In the genomic region with DNA sequence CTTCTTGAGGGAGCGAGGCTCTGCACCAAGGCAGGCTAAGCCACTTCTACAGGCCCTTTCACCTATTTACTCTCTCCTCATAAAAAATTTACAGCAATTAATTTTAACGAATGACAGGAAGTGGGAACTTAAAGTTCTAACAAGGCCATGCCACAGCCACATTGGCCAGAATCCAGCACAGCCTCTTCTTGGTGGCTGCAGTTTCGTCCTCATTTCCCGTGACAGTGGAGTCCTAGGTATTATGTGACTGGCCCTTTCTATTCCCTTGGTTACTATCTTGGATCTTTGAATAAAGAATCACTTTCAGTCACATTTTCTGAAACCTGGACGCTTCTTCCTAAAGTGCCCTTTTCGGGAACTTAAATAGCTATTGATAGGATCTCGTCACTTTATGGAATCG, we compare ENCODE assay signal across 32 mouse cellular contexts.
DNase-seq lines count a peak whose midpoint lies in the region; ATAC-seq lines count a peak whose summit lies in the region.
"Had no signal": no experiment of that assay in that cellular context is flagged by ENCODE, and none has a peak within 500 bp of the region (broad histone marks: within the 10 kb centered on the region; RNA-seq: fewer than 3 reads in every experiment).

No protein-coding gene starts in this region.

- DNase-seq in adrenal gland, adult 2 months = peak; percentile 13
- no peak for DNase-seq in adrenal gland, adult 8-10 months
- peak; percentile 66 for DNase-seq in midbrain, embryonic 11.5 days (ENCODE audit: low spot score, missing footprints)
- DNase-seq in midbrain, embryonic 10.5 days (ENCODE audit: low spot score) = no peak
- DNase-seq in Muller cell, postnatal 12 days (ENCODE audit: inconsistent ontology term) = peak; percentile 11
- peak; percentile 21 to 75 for DNase-seq in adrenal gland, postnatal 36 days
- DNase-seq in kidney, postnatal 25 days = no peak
- DNase-seq: B cell, adult 2 months; cerebellum, adult 11-12 months; cerebellum, adult 8-10 months; cerebellum, postnatal 10 days; cerebellum, postnatal 36 days; embryo, embryonic 11 days; gastrocnemius, postnatal 10 days; gastrocnemius, postnatal 36 days; heart, postnatal 10 days; heart, postnatal 36 days; kidney, adult 11 months had no signal

- ATAC-seq in midbrain, embryonic 11.5 days (ENCODE audit: low FRiP score) = no peak
- ATAC-seq: activated CD4-positive, CD25-positive, alpha-beta regulatory T cell, adult 4 months; forebrain, embryonic 15.5 days; hindbrain, embryonic 16.5 days; intestine, embryonic 15.5 days had no signal

- H3K27me3 ChIP-seq in midbrain, embryonic 11.5 days (ENCODE audit: control insufficient read depth, insufficient read depth, low read length) = no peaks in the 10 kb centered on the region
- no peaks in the 10 kb centered on the region for H3K27me3 ChIP-seq in midbrain, embryonic 10.5 days (ENCODE audit: low read depth, poor library complexity, severe bottlenecking)
- H3K27me3 ChIP-seq: CH12.LX; embryonic facial prominence, embryonic 13.5 days; forebrain, embryonic 12.5 days; forebrain, embryonic 15.5 days; heart, embryonic 15.5 days; hindbrain, embryonic 13.5 days; intestine, embryonic 15.5 days had no signal

- H3K27ac ChIP-seq in midbrain, embryonic 11.5 days (ENCODE audit: low read depth, low read length) = no peak overlapping the region
- no peak overlapping the region for H3K27ac ChIP-seq in midbrain, embryonic 10.5 days (replicated peaks)
- H3K27ac ChIP-seq: embryonic facial prominence, embryonic 10.5 days; embryonic facial prominence, embryonic 13.5 days; forebrain, embryonic 12.5 days; forebrain, embryonic 15.5 days; heart, embryonic 15.5 days; hindbrain, embryonic 10.5 days; hindbrain, embryonic 13.5 days; intestine, embryonic 15.5 days had no signal

- H3K4me1 ChIP-seq in midbrain, embryonic 11.5 days (ENCODE audit: control insufficient read depth, insufficient read depth, low read length) = peaks cover 4% of the 10 kb centered on the region; the same call in 1 of the 2 replicates
- H3K4me1 ChIP-seq in midbrain, embryonic 10.5 days = peaks cover 27% of the 10 kb centered on the region
- H3K4me1 ChIP-seq: intestine, embryonic 15.5 days had no signal

- 85% methylated on average over 8 of the region's 8 CpGs for WGBS in midbrain, embryonic 11.5 days
- 94% methylated on average over 8 of the region's 8 CpGs for WGBS in midbrain, embryonic 10.5 days

- H3K9me3 ChIP-seq in midbrain, embryonic 11.5 days (ENCODE audit: control insufficient read depth, low read length) = no peaks in the 10 kb centered on the region
- H3K9me3 ChIP-seq in midbrain, embryonic 10.5 days (replicated peaks) = no peaks in the 10 kb centered on the region
- H3K9me3 ChIP-seq: embryonic facial prominence, embryonic 10.5 days; embryonic facial prominence, embryonic 13.5 days; forebrain, embryonic 12.5 days; forebrain, embryonic 15.5 days; heart, embryonic 12.5 days; heart, embryonic 15.5 days; hindbrain, embryonic 10.5 days; hindbrain, embryonic 13.5 days; intestine, embryonic 15.5 days had no signal

- no peak overlapping the region for H3K4me3 ChIP-seq in midbrain, embryonic 11.5 days (ENCODE audit: low read depth, low read length)
- no peak overlapping the region for H3K4me3 ChIP-seq in midbrain, embryonic 10.5 days
- H3K4me3 ChIP-seq: embryonic facial prominence, embryonic 10.5 days; embryonic facial prominence, embryonic 13.5 days; erythroblast, embryonic 14.5 days; forebrain, embryonic 12.5 days; forebrain, embryonic 15.5 days; heart, embryonic 12.5 days; heart, embryonic 15.5 days; hindbrain, embryonic 10.5 days; hindbrain, embryonic 13.5 days; intestine, embryonic 15.5 days had no signal

- no peak overlapping the region for H3K9ac ChIP-seq in midbrain, embryonic 11.5 days (ENCODE audit: low read length)
- H3K9ac ChIP-seq: embryonic facial prominence, embryonic 13.5 days; forebrain, embryonic 12.5 days; forebrain, embryonic 15.5 days; heart, embryonic 12.5 days; heart, embryonic 15.5 days; hindbrain, embryonic 13.5 days; intestine, embryonic 15.5 days had no signal

- H3K36me3 ChIP-seq in midbrain, embryonic 11.5 days (ENCODE audit: control insufficient read depth, insufficient read depth, low read length) = no peaks in the 10 kb centered on the region
- no peaks in the 10 kb centered on the region for H3K36me3 ChIP-seq in midbrain, embryonic 10.5 days
- H3K36me3 ChIP-seq: embryonic facial prominence, embryonic 10.5 days; embryonic facial prominence, embryonic 13.5 days; forebrain, embryonic 15.5 days; G1E; heart, embryonic 12.5 days; heart, embryonic 15.5 days; hindbrain, embryonic 10.5 days; hindbrain, embryonic 13.5 days; intestine, embryonic 15.5 days had no signal

- H3K4me2 ChIP-seq in midbrain, embryonic 11.5 days = no peak overlapping the region
- H3K4me2 ChIP-seq: embryonic facial prominence, embryonic 13.5 days; forebrain, embryonic 12.5 days; forebrain, embryonic 15.5 days; heart, embryonic 12.5 days; heart, embryonic 15.5 days; hindbrain, embryonic 13.5 days; intestine, embryonic 15.5 days had no signal

Comparison
In these comparisons a context has a peak if more than half of its experiments do, and no peak if none do; other contexts are left out.
1. DNase-seq: peak in adrenal gland, adult 2 months (single experiment), midbrain, embryonic 11.5 days (single experiment), Muller cell, postnatal 12 days (single experiment) and adrenal gland, postnatal 36 days (2 of 2); none in adrenal gland, adult 8-10 months (single experiment), midbrain, embryonic 10.5 days (single experiment) and kidney, postnatal 25 days (0 of 2).